In genomic region chr12:35027533-35027932, GRCm38 (mm10) we compare ENCODE assay signal across 34 mouse cellular contexts. TPM values are rescaled to one million over a fixed set of nuclear protein-coding genes. Genes with fewer than 3 reads are reported as not detected.
"Had no signal": no experiment of that assay in that cellular context is flagged by ENCODE, and none has a peak within 500 bp of the region (broad histone marks: within the 10 kb centered on the region; RNA-seq: fewer than 3 reads in every experiment).

No protein-coding gene starts in this region.

- H3K27me3 ChIP-seq: embryonic facial prominence, embryonic 12.5 days; embryonic facial prominence, embryonic 13.5 days; embryonic facial prominence, embryonic 15.5 days; forebrain, embryonic 12.5 days; forebrain, embryonic 13.5 days; forebrain, embryonic 15.5 days had no signal

- H3K9me3 ChIP-seq: embryonic facial prominence, embryonic 10.5 days; embryonic facial prominence, embryonic 12.5 days; embryonic facial prominence, embryonic 13.5 days; embryonic facial prominence, embryonic 15.5 days; forebrain, embryonic 10.5 days; forebrain, embryonic 12.5 days; forebrain, embryonic 13.5 days; forebrain, embryonic 15.5 days had no signal

- DNase-seq: cerebellum, adult 2 months; cerebellum, adult 8-10 months; cerebellum, adult 9-10 months; cerebellum, adult 9-11 months; cerebellum, postnatal 10 days; cerebellum, postnatal 14 days; cerebellum, postnatal 25 days; cerebellum, postnatal 36 days; embryo, embryonic 11 days; forebrain, postnatal 0 days; gastrocnemius, adult 2 months; gastrocnemius, postnatal 10 days; gastrocnemius, postnatal 14 days; gastrocnemius, postnatal 25 days; gastrocnemius, postnatal 36 days; heart, adult 11 months; heart, adult 18-20 months; heart, adult 2 months had no signal

- H3K4me2 ChIP-seq: embryonic facial prominence, embryonic 12.5 days; embryonic facial prominence, embryonic 13.5 days; embryonic facial prominence, embryonic 15.5 days; forebrain, embryonic 12.5 days; forebrain, embryonic 13.5 days; forebrain, embryonic 15.5 days had no signal

- H3K9ac ChIP-seq: embryonic facial prominence, embryonic 12.5 days; embryonic facial prominence, embryonic 13.5 days; embryonic facial prominence, embryonic 15.5 days; forebrain, embryonic 12.5 days; forebrain, embryonic 13.5 days; forebrain, embryonic 15.5 days; forebrain, postnatal 0 days had no signal

- H3K36me3 ChIP-seq: embryonic facial prominence, embryonic 10.5 days; embryonic facial prominence, embryonic 12.5 days; embryonic facial prominence, embryonic 13.5 days; embryonic facial prominence, embryonic 15.5 days; forebrain, embryonic 10.5 days; forebrain, embryonic 12.5 days; forebrain, embryonic 15.5 days had no signal

- H3K4me3 ChIP-seq: embryonic facial prominence, embryonic 10.5 days; embryonic facial prominence, embryonic 12.5 days; embryonic facial prominence, embryonic 13.5 days; embryonic facial prominence, embryonic 15.5 days; erythroblast, embryonic 14.5 days; forebrain, embryonic 10.5 days; forebrain, embryonic 12.5 days; forebrain, embryonic 13.5 days; forebrain, embryonic 15.5 days; gastrocnemius, adult 2 months; heart, adult 2 months had no signal

- H3K27ac ChIP-seq: embryonic facial prominence, embryonic 10.5 days; embryonic facial prominence, embryonic 12.5 days; embryonic facial prominence, embryonic 13.5 days; embryonic facial prominence, embryonic 15.5 days; forebrain, embryonic 10.5 days; forebrain, embryonic 12.5 days; forebrain, embryonic 13.5 days; forebrain, embryonic 15.5 days; gastrocnemius, adult 2 months; heart, adult 2 months had no signal

- ATAC-seq: forebrain, embryonic 13.5 days; forebrain, embryonic 14.5 days; forebrain, embryonic 15.5 days; forebrain, embryonic 16.5 days; forebrain, postnatal 0 days had no signal

- H3K4me1 ChIP-seq: embryonic facial prominence, embryonic 10.5 days; embryonic facial prominence, embryonic 12.5 days; embryonic facial prominence, embryonic 13.5 days; embryonic facial prominence, embryonic 15.5 days; forebrain, embryonic 12.5 days; forebrain, embryonic 13.5 days; forebrain, embryonic 15.5 days had no signal

RNA-seq across cellular contexts. Expression of gene Prps1l1, which starts 43.0 kb away (rescaled TPM):
- polyA plus RNA-seq: cerebellum, adult 2 months; cortical plate, adult 2 months; embryonic facial prominence, embryonic 11.5 days; embryonic facial prominence, embryonic 12.5 days; embryonic facial prominence, embryonic 13.5 days; embryonic facial prominence, embryonic 14.5 days; embryonic facial prominence, embryonic 15.5 days; erythroblast, embryonic 14.5 days; forebrain, embryonic 10.5 days; forebrain, embryonic 11.5 days; forebrain, embryonic 12.5 days; forebrain, embryonic 13.5 days; forebrain, embryonic 14.5 days; forebrain, embryonic 15.5 days; forebrain, embryonic 16.5 days; forebrain, postnatal 0 days; frontal cortex, adult 2 months; heart, adult 2 months had no signal
